Mouse (Mus musculus): ENCODE data around the gene Pdp2. TPM values are rescaled to one million over a fixed set of nuclear protein-coding genes. Genes with fewer than 3 reads are reported as not detected.

The Pdp2 gene
- polyA plus RNA-seq (2015; fragmentation: Nextera tagmentation; extraction: Ambion mirVana): 10.0 and 10.1 TPM in 2 replicates

DNA sequence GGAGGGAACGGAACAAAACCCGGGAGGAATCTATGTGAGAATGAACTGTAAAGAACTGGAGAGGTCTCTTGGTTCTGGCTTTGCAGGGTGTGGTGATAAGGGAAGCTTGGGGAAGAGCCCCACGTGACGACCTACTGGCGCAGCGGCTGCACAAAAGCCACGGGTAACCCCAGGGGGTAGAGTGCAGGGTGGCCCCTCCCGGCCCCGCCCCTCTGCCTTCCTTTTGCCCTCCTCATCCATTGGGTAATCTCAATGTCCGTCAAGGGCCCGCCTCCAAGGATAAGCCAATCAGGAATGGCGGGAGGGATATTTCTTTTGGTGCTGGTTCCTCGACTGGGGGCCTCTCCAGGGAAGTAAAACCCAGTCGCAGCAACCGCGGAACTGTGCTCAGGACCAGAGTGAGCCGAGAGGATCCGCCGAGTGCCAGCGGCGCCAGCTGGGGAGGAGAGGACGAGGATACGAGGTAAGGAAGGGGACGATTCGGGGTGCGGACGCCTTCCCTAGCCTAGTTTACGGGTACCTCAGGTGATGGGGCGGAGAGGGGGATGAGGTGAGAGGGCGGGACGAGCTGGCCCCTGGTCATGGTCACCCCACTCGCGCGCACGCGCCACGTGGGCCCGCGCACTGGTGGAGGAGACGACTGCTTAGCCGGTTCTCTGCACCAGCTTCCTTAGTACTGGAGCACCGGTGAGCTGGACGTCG, at the start of gene Pdp2:
Gene Pdp2, plus strand, starts transcription at position 319 of the 702 bp plus-strand sequence.
- peak; percentile 94 for ATAC-seq
- TF ChIP-seq CTCF (IDR thresholded peaks at IDR 0.05; ENCODE audit: low read depth) (no peak), EP300 (IDR thresholded peaks at IDR 0.05; ENCODE audit: low read depth) (peak; percentile 88)

DNA sequence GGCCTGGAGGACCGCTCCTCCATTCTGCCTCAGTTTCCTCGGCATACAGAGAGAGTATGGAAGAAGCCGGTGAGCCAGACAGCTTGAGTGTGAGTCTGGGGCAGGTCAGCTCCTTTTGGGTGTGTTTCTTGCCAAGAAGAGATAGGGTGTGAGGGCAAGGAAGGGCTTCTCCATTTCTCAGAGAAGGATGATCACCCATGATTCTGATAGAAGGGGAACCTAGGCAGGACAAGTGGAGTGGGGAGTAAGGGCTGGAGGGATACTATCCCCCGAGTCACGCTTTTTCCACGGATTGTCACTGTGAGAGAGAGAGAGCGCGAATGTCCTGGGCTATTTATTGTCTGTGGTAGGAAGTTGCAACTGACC, 49.8 kb upstream of the Pdp2 start:
- peak overlapping the region; percentile 49 for H3K4me3 ChIP-seq (ENCODE audit: low read depth, low read length)
- peaks cover 38% of the 10 kb centered on the region for H3K27me3 ChIP-seq (ENCODE audit: insufficient read depth, low read length)
- TF ChIP-seq CTCF (IDR thresholded peaks at IDR 0.05; ENCODE audit: low read depth): no peak
- TF ChIP-seq EP300 (IDR thresholded peaks at IDR 0.05; ENCODE audit: low read depth): no peak
- no peak for DNase-seq
- H3K36me3 ChIP-seq (replicated peaks; ENCODE audit: insufficient read depth, low read length): no peaks in the 10 kb centered on the region
- peak overlapping the region; percentile 80 for H3K4me2 ChIP-seq (ENCODE audit: low read depth, low read length)
- ATAC-seq: no peak
- H3K4me1 ChIP-seq (ENCODE audit: insufficient read depth): peaks cover 14% of the 10 kb centered on the region
- H3K9me3 ChIP-seq (ENCODE audit: low read length): no peaks in the 10 kb centered on the region
- no peak overlapping the region for H3K27ac ChIP-seq (ENCODE audit: low read depth)
- 7% methylated on average over 8 of the region's 8 CpGs for WGBS (ENCODE audit: insufficient replicate concordance)
- H3K9ac ChIP-seq (replicated peaks): no peak overlapping the region

More for the DNA sequence above, at the start of gene Pdp2:
- Histone ChIP-seq H3K36me3 (replicated peaks; ENCODE audit: insufficient read depth, low read length) (peaks cover 22% of the 10 kb centered on the region), H3K4me2 (ENCODE audit: low read depth, low read length) (peak within 1 kb of the TSS; percentile 89), H3K4me1 (ENCODE audit: insufficient read depth) (peaks cover 15% of the 10 kb centered on the region), H3K27me3 (ENCODE audit: insufficient read depth, low read length) (no peaks in the 10 kb centered on the region), H3K27ac (ENCODE audit: low read depth) (peak within 1 kb of the TSS; percentile 94), H3K9me3 (ENCODE audit: low read length) (no peaks in the 10 kb centered on the region), H3K9ac (replicated peaks) (peak within 1 kb of the TSS; percentile 75), H3K4me3 (ENCODE audit: low read depth, low read length) (peak within 1 kb of the TSS; percentile 64)
- DNase-seq: peak; percentile 93
- WGBS (ENCODE audit: insufficient replicate concordance): 2% methylated on average over 43 of the region's 44 CpGs

DNA sequence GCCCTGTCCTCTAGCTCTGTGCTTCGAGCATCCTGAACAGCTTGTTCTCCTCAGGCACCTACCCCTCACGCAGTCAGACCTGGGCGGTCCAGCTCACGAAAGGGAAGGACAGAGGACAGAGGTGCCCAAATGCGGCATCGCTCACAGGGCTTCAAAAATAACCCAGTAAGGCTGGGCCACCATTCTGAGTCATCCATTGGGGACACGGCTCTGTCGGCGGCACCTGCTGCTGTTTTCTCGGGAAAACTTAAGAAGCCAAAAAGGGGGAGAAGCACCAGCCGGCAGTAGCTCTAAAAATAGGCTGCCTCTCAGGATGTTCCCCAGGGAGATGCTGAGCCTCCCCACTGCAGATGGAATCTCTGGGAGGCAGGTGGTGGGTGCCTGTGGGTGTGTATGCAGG, 49.1 kb upstream of the Pdp2 start:
- Histone ChIP-seq H3K9me3 (ENCODE audit: low read length) (no peaks in the 10 kb centered on the region), H3K9ac (replicated peaks) (no peak overlapping the region), H3K4me1 (ENCODE audit: insufficient read depth) (peaks cover 14% of the 10 kb centered on the region), H3K4me3 (ENCODE audit: low read depth, low read length) (no peak overlapping the region), H3K27ac (ENCODE audit: low read depth) (no peak overlapping the region), H3K4me2 (ENCODE audit: low read depth, low read length) (no peak overlapping the region), H3K27me3 (ENCODE audit: insufficient read depth, low read length) (peaks cover 38% of the 10 kb centered on the region), H3K36me3 (replicated peaks; ENCODE audit: insufficient read depth, low read length) (no peaks in the 10 kb centered on the region)
- WGBS (ENCODE audit: insufficient replicate concordance): 20% methylated on average over 11 of the region's 11 CpGs
- DNase-seq: no peak
- ATAC-seq: no peak
- TF ChIP-seq CTCF (IDR thresholded peaks at IDR 0.05; ENCODE audit: low read depth) (no peak), EP300 (IDR thresholded peaks at IDR 0.05; ENCODE audit: low read depth) (no peak)

DNA sequence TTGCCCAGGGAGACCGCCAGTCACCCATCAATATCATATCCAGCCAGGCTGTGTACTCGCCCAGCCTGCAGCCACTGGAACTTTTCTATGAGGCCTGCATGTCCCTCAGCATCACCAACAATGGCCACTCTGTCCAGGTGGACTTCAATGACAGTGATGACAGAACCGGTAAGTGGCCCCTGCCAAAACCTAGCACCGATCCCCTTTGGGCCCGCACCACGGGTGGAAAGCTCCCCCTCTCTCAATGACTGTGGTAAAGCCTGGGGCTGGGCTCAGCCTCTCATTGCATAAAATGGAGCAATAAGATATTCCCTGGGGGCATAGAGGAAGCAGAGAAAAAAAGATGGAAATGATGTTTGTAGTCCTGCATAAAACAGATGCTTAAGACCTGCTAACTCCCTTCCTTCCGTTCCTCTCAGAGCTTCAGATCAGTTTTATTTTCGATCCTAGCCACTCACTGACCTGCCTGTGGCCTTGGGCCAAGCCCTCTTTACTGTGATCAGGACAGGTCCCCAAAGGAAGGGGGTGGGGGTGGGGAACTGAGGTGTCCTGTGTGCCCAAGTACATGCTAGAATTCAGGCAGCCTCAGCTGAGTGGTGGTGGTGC, 47.7 kb upstream of the Pdp2 start:
- no peak for DNase-seq
- Histone ChIP-seq H3K9me3 (ENCODE audit: low read length) (no peaks in the 10 kb centered on the region), H3K27ac (ENCODE audit: low read depth) (no peak overlapping the region), H3K27me3 (ENCODE audit: insufficient read depth, low read length) (peaks cover 38% of the 10 kb centered on the region), H3K36me3 (replicated peaks; ENCODE audit: insufficient read depth, low read length) (no peaks in the 10 kb centered on the region), H3K4me3 (ENCODE audit: low read depth, low read length) (no peak overlapping the region), H3K9ac (replicated peaks) (no peak overlapping the region), H3K4me2 (ENCODE audit: low read depth, low read length) (no peak overlapping the region), H3K4me1 (ENCODE audit: insufficient read depth) (peaks cover 14% of the 10 kb centered on the region)
- 78% methylated on average over 8 of the region's 8 CpGs for WGBS (ENCODE audit: insufficient replicate concordance)
- TF ChIP-seq CTCF (IDR thresholded peaks at IDR 0.05; ENCODE audit: low read depth): no peak
- no peak for ATAC-seq

DNA sequence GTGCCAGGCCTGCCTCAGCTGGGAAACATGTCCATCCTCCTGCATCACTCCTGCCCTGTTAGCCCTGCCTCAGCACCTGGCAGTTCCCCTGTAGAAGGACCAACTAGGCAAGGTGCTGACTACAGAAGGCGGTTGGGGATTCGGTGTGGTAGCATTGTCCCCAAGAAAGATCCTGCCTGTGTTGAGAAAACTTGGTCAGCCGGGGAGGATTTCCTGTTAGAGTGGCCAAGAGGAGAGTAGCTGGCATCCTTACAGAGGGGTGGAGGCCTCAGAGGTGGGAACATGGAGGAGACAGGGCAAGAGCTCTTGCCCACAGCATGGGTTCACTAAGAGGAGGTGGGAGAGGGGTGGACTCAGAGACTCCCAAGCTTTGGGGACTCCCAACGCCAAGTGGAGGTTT, 36.1 kb upstream of the Pdp2 start:
- Histone ChIP-seq H3K36me3 (replicated peaks; ENCODE audit: insufficient read depth, low read length) (no peaks in the 10 kb centered on the region), H3K4me1 (ENCODE audit: insufficient read depth) (0 out of 2 replicates have a peak, but pooled peaks cover 3% of the 10 kb centered on the region), H3K27ac (ENCODE audit: low read depth) (no peak overlapping the region), H3K27me3 (ENCODE audit: insufficient read depth, low read length) (no peaks in the 10 kb centered on the region), H3K4me3 (ENCODE audit: low read depth, low read length) (no peak overlapping the region), H3K9ac (replicated peaks) (no peak overlapping the region), H3K9me3 (ENCODE audit: low read length) (no peaks in the 10 kb centered on the region), H3K4me2 (ENCODE audit: low read depth, low read length) (no peak overlapping the region)
- DNase-seq (no peak), ATAC-seq (no peak)
- no peak for TF ChIP-seq EP300 (IDR thresholded peaks at IDR 0.05; ENCODE audit: low read depth)
- TF ChIP-seq CTCF (IDR thresholded peaks at IDR 0.05; ENCODE audit: low read depth): no peak
- WGBS (ENCODE audit: insufficient replicate concordance): 77% methylated on average over 4 of the region's 4 CpGs

DNA sequence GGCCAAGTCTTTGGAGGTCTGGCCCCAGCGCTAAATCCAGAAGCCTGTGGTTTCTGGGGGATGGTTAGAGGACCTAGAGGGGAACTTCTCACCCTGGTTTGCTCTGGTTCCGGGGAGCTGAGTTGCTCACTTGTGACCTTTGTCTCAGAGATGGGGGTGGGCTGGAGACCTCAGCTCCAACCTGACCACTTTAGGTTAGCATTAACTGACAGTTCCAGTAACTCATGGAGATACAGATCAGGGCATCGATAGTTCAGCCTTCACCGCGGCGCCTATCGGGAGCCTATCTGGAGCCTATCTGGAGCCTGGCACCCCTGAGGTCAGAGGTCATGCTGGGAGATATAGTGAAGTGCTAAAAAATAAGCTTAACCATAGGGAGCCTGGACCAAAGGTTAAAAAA, 34.0 kb upstream of the Pdp2 start:
- no peaks in the 10 kb centered on the region for H3K36me3 ChIP-seq (replicated peaks; ENCODE audit: insufficient read depth, low read length)
- WGBS (ENCODE audit: insufficient replicate concordance): 50% methylated on average over 7 of the region's 7 CpGs

More for the DNA sequence above, 34.0 kb upstream of the Pdp2 start:
- Histone ChIP-seq H3K27me3 (ENCODE audit: insufficient read depth, low read length) (no peaks in the 10 kb centered on the region), H3K9ac (replicated peaks) (no peak overlapping the region), H3K27ac (ENCODE audit: low read depth) (no peak overlapping the region), H3K4me2 (ENCODE audit: low read depth, low read length) (no peak overlapping the region), H3K4me1 (ENCODE audit: insufficient read depth) (0 out of 2 replicates have a peak, but pooled peaks cover 3% of the 10 kb centered on the region), H3K4me3 (ENCODE audit: low read depth, low read length) (no peak overlapping the region), H3K9me3 (ENCODE audit: low read length) (no peaks in the 10 kb centered on the region)
- DNase-seq: no peak
- ATAC-seq: peak; percentile 75; the same call in 1 of the 2 replicates
- no peak for TF ChIP-seq EP300 (IDR thresholded peaks at IDR 0.05; ENCODE audit: low read depth)
- no peak for TF ChIP-seq CTCF (IDR thresholded peaks at IDR 0.05; ENCODE audit: low read depth)

All from liver, postnatal 0 days (tissue).